Mouse (Mus musculus) lung, postnatal 0 days (tissue): ENCODE data around the gene Mgea5. TPM values are rescaled to one million over a fixed set of nuclear protein-coding genes. Genes with fewer than 3 reads are reported as not detected.

Experiments
- ATAC-seq: fragments of 200-750 bp; cut with Nextera tagmentation; 2 replicates; pipeline ENCODE4 v1.8.0; 2017; ENCODE audit warnings: moderate library complexity
- DNase-seq: peaks from one replicate; pipeline ENCODE4 v3.0.0-alpha.2; 2016; ENCODE audit warnings: low spot score
- H3K27ac ChIP-seq: fragments of 300-500 bp; sonication (generic); 2 replicates; pipeline ENCODE4 v1.5.1; 2014; ENCODE audit warnings: antibody characterized with exemption, mild to moderate bottlenecking, low read length, mixed read lengths
- H3K27me3 ChIP-seq: fragments of 300-500 bp; sonication (generic); replicated peaks from 2 replicates; pipeline ENCODE4 v1.6.1; 2014; ENCODE audit warnings: low read length, mixed read lengths; ENCODE audit not compliant: insufficient read depth
- H3K36me3 ChIP-seq: fragments of 300-500 bp; sonication (generic); 2 replicates; pipeline ENCODE4 v1.6.1; 2014; ENCODE audit warnings: low read length, mixed read lengths; ENCODE audit not compliant: insufficient read depth
- H3K4me1 ChIP-seq: fragments of 300-500 bp; sonication (generic); 2 replicates; pipeline ENCODE4 v1.6.1; 2014; ENCODE audit warnings: antibody characterized with exemption, low read depth, low read length, mixed read lengths; ENCODE audit not compliant: insufficient read depth
- H3K4me2 ChIP-seq: fragments of 300-500 bp; sonication (generic); replicated peaks from 2 replicates; pipeline ENCODE4 v1.6.1; 2014; ENCODE audit warnings: low read depth, mild to moderate bottlenecking, low read length, moderate library complexity, mixed read lengths
- H3K4me3 ChIP-seq: fragments of 300-500 bp; sonication (generic); 2 replicates; pipeline ENCODE4 v1.5.1; 2014; ENCODE audit warnings: low read depth, low read length
- H3K9ac ChIP-seq: fragments of 300-500 bp; sonication (generic); replicated peaks from 2 replicates; pipeline ENCODE4 v1.6.1; 2014; ENCODE audit warnings: low read depth, mild to moderate bottlenecking
- H3K9me3 ChIP-seq: fragments of 300-500 bp; sonication (generic); 2 replicates; pipeline ENCODE4 v1.6.1; 2016; ENCODE audit warnings: low read length, mixed read lengths
- CTCF ChIP-seq: IDR thresholded peaks from 2 replicates; pipeline ENCODE4 v1.5.1; 2016; ENCODE audit warnings: antibody characterized with exemption, mild to moderate bottlenecking
- EP300 ChIP-seq: IDR thresholded peaks from 2 replicates; pipeline ENCODE4 v1.6.1; 2016; ENCODE audit warnings: antibody characterized with exemption, mild to moderate bottlenecking, control low read depth
- WGBS: fragments of 180-500 bp; shearing (Covaris S2); extraction: QIAGEN DNeasy Blood & Tissue Kit; methylation state at CpG from one replicate; pipeline ENCODE4 v1.1.7; 2014; 5-methylcytosine and 5-hydroxymethylcytosine counted together
- polyA plus RNA-seq: library from polyadenylated mRNA; unstranded; fragments of >200 nt; fragmentation: Nextera tagmentation; extraction: Ambion mirVana; gene quantifications from 2 replicates; pipeline ENCODE4 v1.2.1, GENCODE M21; 2015

Gene Mgea5
- polyA plus RNA-seq, 1 experiment from 2014 or later, result 26.4 TPM

GRCm38 (mm10) chr19:45817816-45818490 is 34.3 kb upstream of the Mgea5 start:
- ATAC-seq, result no peak
- Histone ChIP-seq H3K27ac (no peak overlapping the region), H3K4me2 (no peak overlapping the region), H3K27me3 (no peaks in the 10 kb centered on the region), H3K4me3 (no peak overlapping the region), H3K9ac (no peak overlapping the region), H3K36me3 (no peaks in the 10 kb centered on the region), H3K4me1 (peaks cover 20% of the 10 kb centered on the region), H3K9me3 (no peaks in the 10 kb centered on the region)
- 33% methylated on average over 11 of the region's 11 CpGs for WGBS
- TF ChIP-seq CTCF, result no peak
- DNase-seq, result peak; percentile 27

- H3K9ac ChIP-seq, result no peak overlapping the region
- H3K27ac ChIP-seq, result no peak overlapping the region
- H3K4me3 ChIP-seq, result no peak overlapping the region
- H3K4me2 ChIP-seq, result no peak overlapping the region; the same call in 1 of the 2 replicates
- ATAC-seq (no peak), DNase-seq (no peak)
- no peaks in the 10 kb centered on the region for H3K27me3 ChIP-seq
- TF ChIP-seq CTCF (no peak), EP300 (no peak)
- no peaks in the 10 kb centered on the region for H3K36me3 ChIP-seq
- peaks cover 25% of the 10 kb centered on the region for H3K4me1 ChIP-seq
- H3K9me3 ChIP-seq, result no peaks in the 10 kb centered on the region
- WGBS, result 21% methylated on average over 8 of the region's 8 CpGs
These were observed 33.1 kb upstream of the Mgea5 start for GRCm38 (mm10) chr19:45816727-45817126.

GRCm38 (mm10) chr19:45815831-45816405 is 32.3 kb upstream of the Mgea5 start, which contains the start of gene Kcnip2:
TSS of gene Kcnip2 (minus strand) at chr19:45816061.
- no peaks in the 10 kb centered on the region for H3K36me3 ChIP-seq
- TF ChIP-seq EP300 (no peak), CTCF (peak; percentile 49; the same call in 1 of the 2 replicates)
- 0% methylated on average over 8 of the region's 29 CpGs for WGBS
- H3K27ac ChIP-seq, result no peak within 1 kb of the TSS
- ATAC-seq (peak; percentile 53), DNase-seq (peak; percentile 61)
- H3K4me1 ChIP-seq, result peaks cover 25% of the 10 kb centered on the region
- 0 out of 2 replicates have a peak within 1 kb of the TSS, but pooled peaks have one; percentile 12 for H3K9ac ChIP-seq
- peak within 1 kb of the TSS; percentile 27 for H3K4me3 ChIP-seq
- H3K27me3 ChIP-seq, result no peaks in the 10 kb centered on the region
- H3K9me3 ChIP-seq, result no peaks in the 10 kb centered on the region
- H3K4me2 ChIP-seq, result peak within 1 kb of the TSS; percentile 71

GRCm38 (mm10) chr19:45815170-45815569 is 31.5 kb upstream of the Mgea5 start:
- Histone ChIP-seq H3K27me3 (no peaks in the 10 kb centered on the region), H3K4me3 (no peak overlapping the region), H3K4me2 (peak overlapping the region; percentile 71), H3K9me3 (no peaks in the 10 kb centered on the region), H3K36me3 (no peaks in the 10 kb centered on the region), H3K4me1 (peaks cover 25% of the 10 kb centered on the region), H3K27ac (no peak overlapping the region), H3K9ac (no peak overlapping the region)
- no peak for ATAC-seq
- WGBS, result 40% methylated on average over 10 of the region's 10 CpGs
- no peak for TF ChIP-seq EP300
- no peak for TF ChIP-seq CTCF
- no peak for DNase-seq

GRCm38 (mm10) chr19:45813801-45814200 is 30.2 kb upstream of the Mgea5 start:
- 15% methylated on average over 12 of the region's 12 CpGs for WGBS
- H3K4me3 ChIP-seq, result no peak overlapping the region
- TF ChIP-seq CTCF (no peak), EP300 (no peak)
- no peaks in the 10 kb centered on the region for H3K27me3 ChIP-seq
- H3K36me3 ChIP-seq, result no peaks in the 10 kb centered on the region
- ATAC-seq (peak; percentile 66), DNase-seq (peak; percentile 74)
- H3K4me2 ChIP-seq, result no peak overlapping the region
- H3K4me1 ChIP-seq, result peaks cover 25% of the 10 kb centered on the region
- H3K9me3 ChIP-seq, result no peaks in the 10 kb centered on the region
- H3K27ac ChIP-seq, result no peak overlapping the region
- no peak overlapping the region for H3K9ac ChIP-seq

- Histone ChIP-seq H3K27ac (no peak overlapping the region), H3K4me2 (no peak overlapping the region), H3K4me3 (no peak overlapping the region), H3K36me3 (no peaks in the 10 kb centered on the region), H3K4me1 (peaks cover 25% of the 10 kb centered on the region), H3K9ac (no peak overlapping the region), H3K9me3 (no peaks in the 10 kb centered on the region), H3K27me3 (no peaks in the 10 kb centered on the region)
- ATAC-seq (peak; percentile 30), DNase-seq (peak; percentile 77)
- TF ChIP-seq CTCF (peak; percentile 85), EP300 (no peak)
- 5% methylated on average over 11 of the region's 11 CpGs for WGBS
These were observed 29.6 kb upstream of the Mgea5 start for GRCm38 (mm10) chr19:45813263-45813662.
